8 mouse cellular contexts compared by ENCODE assay signal in the genomic region with DNA sequence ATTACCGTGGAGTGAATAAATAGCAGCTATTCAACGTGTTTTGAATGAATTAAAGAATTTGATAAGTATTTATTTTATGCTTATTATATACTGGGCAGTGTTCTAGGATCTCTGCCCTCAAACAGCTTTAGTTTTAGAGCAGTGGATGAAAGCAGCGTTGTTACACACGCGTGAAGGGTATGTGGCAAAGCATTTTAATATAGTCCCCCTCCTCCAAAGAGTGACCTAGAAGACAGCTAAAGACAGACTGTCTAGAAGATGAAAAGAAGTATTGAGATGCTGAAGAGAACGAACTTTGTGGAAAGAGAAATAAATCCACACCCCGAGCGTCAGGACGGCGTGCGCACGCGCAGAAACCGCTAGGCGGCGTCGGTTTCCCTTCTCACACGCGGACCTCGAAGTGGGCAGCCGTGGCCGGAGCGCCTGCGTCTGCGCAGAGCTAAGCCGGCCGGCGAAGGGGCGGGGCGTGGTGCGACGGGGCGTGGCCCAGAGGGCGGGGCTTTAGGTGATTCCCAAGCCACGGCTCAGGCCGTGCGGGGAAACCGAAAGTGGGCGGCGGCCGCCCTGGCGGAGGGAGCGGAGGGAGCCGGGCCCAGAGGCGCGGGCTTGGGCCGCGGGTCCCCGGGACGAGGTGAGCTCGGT. TPM values are rescaled to one million over a fixed set of nuclear protein-coding genes. Genes with fewer than 3 reads are reported as not detected.
DNase-seq lines count a peak whose midpoint lies in the region; ATAC-seq and TF ChIP-seq lines count a peak whose summit lies in the region.

No protein-coding gene starts in this region.

- H3K79me2 ChIP-seq in CH12.LX (replicated peaks; ENCODE audit: control insufficient read depth, extremely low read depth, insufficient read depth, poor library complexity, severe bottlenecking), result no peaks in the 10 kb centered on the region

- peak; percentile 51 for TF ChIP-seq RAD21 in CH12.LX (IDR thresholded peaks at IDR 0.05; ENCODE audit: low read depth, low read length)

- H3K27ac ChIP-seq in CH12.LX (ENCODE audit: insufficient read depth, low read depth), result no peak overlapping the region
- no peak overlapping the region for H3K27ac ChIP-seq in forebrain, embryonic 12.5 days
- peak overlapping the region; percentile 83 for H3K27ac ChIP-seq in heart, postnatal 0 days (ENCODE audit: low read depth)
- H3K27ac ChIP-seq in liver, postnatal 0 days (ENCODE audit: low read depth), result peak overlapping the region; percentile 90
- H3K27ac ChIP-seq in neural tube, embryonic 14.5 days (ENCODE audit: low read depth, low read length), result no peak overlapping the region; the same call in 1 of the 2 replicates

- H3K4me1 ChIP-seq in CH12.LX (ENCODE audit: control insufficient read depth in 1 of 2, insufficient read depth in 2 of 2), result peaks cover 0 to 24% of the 10 kb centered on the region in 2 experiments; a peak in 3 of 4 replicates
- peaks cover 29% of the 10 kb centered on the region for H3K4me1 ChIP-seq in forebrain, embryonic 12.5 days
- H3K4me1 ChIP-seq in heart, postnatal 0 days (ENCODE audit: control insufficient read depth, insufficient read depth), result peaks cover 14% of the 10 kb centered on the region; the same call in 1 of the 2 replicates
- H3K4me1 ChIP-seq in liver, postnatal 0 days (ENCODE audit: insufficient read depth), result peaks cover 53% of the 10 kb centered on the region
- no peaks in the 10 kb centered on the region for H3K4me1 ChIP-seq in neural tube, embryonic 14.5 days (ENCODE audit: control insufficient read depth, insufficient read depth, low read length)

- peak; percentile 33 to 78; a peak in 3 of 4 replicates for TF ChIP-seq CTCF in CH12.LX (conservative IDR thresholded peaks at IDR 0.05 in 1 of 2, IDR thresholded peaks at IDR 0.05 in 1 of 2; ENCODE audit: low read depth in 2 of 2, low read length in 2 of 2)
- TF ChIP-seq CTCF in heart, postnatal 0 days (IDR thresholded peaks at IDR 0.05; ENCODE audit: low read depth), result peak; percentile 77
- TF ChIP-seq CTCF in liver, postnatal 0 days (IDR thresholded peaks at IDR 0.05; ENCODE audit: low read depth), result peak; percentile 91

- H3K4me3 ChIP-seq in CH12.LX (replicated peaks in 1 of 3; ENCODE audit: low read depth in 2 of 3, low read length in 2 of 3, poor library complexity in 1 of 3), result peak overlapping the region; percentile 32 to 76 (median 76)
- H3K4me3 ChIP-seq in forebrain, embryonic 12.5 days (replicated peaks), result peak overlapping the region; percentile 87
- H3K4me3 ChIP-seq in heart, postnatal 0 days (ENCODE audit: low read depth, low read length), result peak overlapping the region; percentile 94
- peak overlapping the region; percentile 92 for H3K4me3 ChIP-seq in liver, postnatal 0 days (ENCODE audit: low read depth, low read length)
- peak overlapping the region; percentile 78 for H3K4me3 ChIP-seq in neural tube, embryonic 14.5 days (ENCODE audit: low read depth, low read length)

- peak overlapping the region; percentile 86 for H3K4me2 ChIP-seq in CH12.LX (ENCODE audit: insufficient read depth, low read depth, poor library complexity, severe bottlenecking)
- peak overlapping the region; percentile 72 for H3K4me2 ChIP-seq in forebrain, embryonic 12.5 days
- peak overlapping the region; percentile 88 for H3K4me2 ChIP-seq in heart, postnatal 0 days (ENCODE audit: low read depth, low read length)
- peak overlapping the region; percentile 94 for H3K4me2 ChIP-seq in liver, postnatal 0 days (ENCODE audit: low read depth, low read length)
- H3K4me2 ChIP-seq in neural tube, embryonic 14.5 days (ENCODE audit: low read depth, low read length), result peak overlapping the region; percentile 70

- TF ChIP-seq POLR2A in CH12.LX (IDR thresholded peaks at IDR 0.05; ENCODE audit: low read depth, low read length), result no peak

- no peak for TF ChIP-seq EP300 in CH12.LX (IDR thresholded peaks at IDR 0.05; ENCODE audit: low read length)
- no peak for TF ChIP-seq EP300 in heart, postnatal 0 days (IDR thresholded peaks at IDR 0.05; ENCODE audit: low read depth)
- no peak for TF ChIP-seq EP300 in liver, postnatal 0 days (IDR thresholded peaks at IDR 0.05; ENCODE audit: low read depth)

- ATAC-seq in forebrain, embryonic 12.5 days (ENCODE audit: low FRiP score), result peak; percentile 97
- ATAC-seq in heart, postnatal 0 days (ENCODE audit: insufficient read depth, low read depth), result peak; percentile 99
- peak; percentile 96 for ATAC-seq in liver, postnatal 0 days
- ATAC-seq in neural tube, embryonic 14.5 days (ENCODE audit: low read depth), result peak; percentile 99

- 3% methylated on average over 51 of the region's 51 CpGs for WGBS in forebrain, embryonic 12.5 days
- WGBS in heart, postnatal 0 days, result 2% methylated on average over 46 of the region's 51 CpGs
- WGBS in liver, postnatal 0 days (ENCODE audit: insufficient replicate concordance), result 2% methylated on average over 49 of the region's 51 CpGs
- 2% methylated on average over 51 of the region's 51 CpGs for WGBS in neural tube, embryonic 14.5 days

- H3K27me3 ChIP-seq in CH12.LX (replicated peaks), result peaks cover 33% of the 10 kb centered on the region
- H3K27me3 ChIP-seq in forebrain, embryonic 12.5 days, result peaks cover 23% of the 10 kb centered on the region
- H3K27me3 ChIP-seq in heart, postnatal 0 days (ENCODE audit: control insufficient read depth, insufficient read depth, low read length), result no peaks in the 10 kb centered on the region
- H3K27me3 ChIP-seq in liver, postnatal 0 days (ENCODE audit: insufficient read depth, low read length), result no peaks in the 10 kb centered on the region
- H3K27me3 ChIP-seq in neural tube, embryonic 14.5 days (ENCODE audit: control insufficient read depth, insufficient read depth, low read length), result no peaks in the 10 kb centered on the region

- in situ Hi-C loops in CH12.LX (cut with MboI; ENCODE audit: low pct_ligation_motif_present, low pct_unique_long_range_greater_than_20kb, low sequenced_read_pairs), result no loop called here

- no peaks in the 10 kb centered on the region for H3K36me3 ChIP-seq in CH12.LX (replicated peaks in 1 of 2; ENCODE audit: control insufficient read depth in 1 of 2, insufficient read depth in 1 of 2, low read length in 1 of 2)
- no peaks in the 10 kb centered on the region for H3K36me3 ChIP-seq in forebrain, embryonic 12.5 days (replicated peaks)
- no peaks in the 10 kb centered on the region for H3K36me3 ChIP-seq in heart, postnatal 0 days (replicated peaks; ENCODE audit: control insufficient read depth, insufficient read depth, low read length)
- H3K36me3 ChIP-seq in liver, postnatal 0 days (replicated peaks; ENCODE audit: insufficient read depth, low read length), result no peaks in the 10 kb centered on the region
- H3K36me3 ChIP-seq in neural tube, embryonic 14.5 days (ENCODE audit: control insufficient read depth, insufficient read depth, low read length), result no peaks in the 10 kb centered on the region

- dilution Hi-C loops in CH12.LX (cut with MboI; ENCODE audit: extremely low pct_ligation_motif_present, extremely low pct_unique_long_range_greater_than_20kb, low sequenced_read_pairs), result no loop called here

- H3K9me3 ChIP-seq in CH12.LX (replicated peaks; ENCODE audit: low read length), result no peaks in the 10 kb centered on the region
- H3K9me3 ChIP-seq in forebrain, embryonic 12.5 days, result no peaks in the 10 kb centered on the region
- no peaks in the 10 kb centered on the region for H3K9me3 ChIP-seq in heart, postnatal 0 days (replicated peaks; ENCODE audit: control insufficient read depth, low read length)
- no peaks in the 10 kb centered on the region for H3K9me3 ChIP-seq in liver, postnatal 0 days (ENCODE audit: low read length)
- no peaks in the 10 kb centered on the region for H3K9me3 ChIP-seq in neural tube, embryonic 14.5 days (ENCODE audit: control insufficient read depth, low read length)

- DNase-seq in CH12.LX (ENCODE audit: extremely low read depth), result peak; percentile 78
- peak; percentile 69 for DNase-seq in c-Kit-positive CD71-positive TER-119-negative erythroid progenitor cells, embryonic 14.5 days (ENCODE audit: low read depth)
- peak; percentile 90 for DNase-seq in heart, postnatal 0 days (ENCODE audit: low spot score)
- DNase-seq in kidney, postnatal 4 days, result peak; percentile 100
- DNase-seq in liver, postnatal 0 days, result peak; percentile 99
- DNase-seq in testis, postnatal 10 days (ENCODE audit: low spot score), result peak; percentile 100

- H3K9ac ChIP-seq in CH12.LX (ENCODE audit: insufficient read depth, low read depth), result 0 out of 2 replicates have a peak overlapping the region, but pooled peaks have one; percentile 23
- peak overlapping the region; percentile 65 for H3K9ac ChIP-seq in forebrain, embryonic 12.5 days
- peak overlapping the region; percentile 92 for H3K9ac ChIP-seq in heart, postnatal 0 days (replicated peaks; ENCODE audit: low read depth, low read length)
- H3K9ac ChIP-seq in liver, postnatal 0 days (replicated peaks), result peak overlapping the region; percentile 93
- peak overlapping the region; percentile 78 for H3K9ac ChIP-seq in neural tube, embryonic 14.5 days (replicated peaks; ENCODE audit: low read depth, low read length)

TF ChIP-seq in CH12.LX, 34 proteins besides CTCF, POLR2A, EP300 and RAD21 (continues in another document):
- TF ChIP-seq MAZ (IDR thresholded peaks at IDR 0.05; ENCODE audit: low read depth, low read length) (no peak), TCF12 (IDR thresholded peaks at IDR 0.05; ENCODE audit: low read depth, low read length) (no peak; the same call in 1 of the 2 replicates), MXI1 (IDR thresholded peaks at IDR 0.05; ENCODE audit: low read depth, low read length) (0 out of 2 replicates have a peak, but pooled peaks have one; percentile 66), SIN3A (IDR thresholded peaks at IDR 0.05; ENCODE audit: low read length) (no peak), ZKSCAN1 (IDR thresholded peaks at IDR 0.05; ENCODE audit: borderline replicate concordance, low read depth, low read length) (no peak), ELF1 (IDR thresholded peaks at IDR 0.05; ENCODE audit: low read depth, low read length) (0 out of 2 replicates have a peak, but pooled peaks have one; percentile 11), RCOR1 (conservative IDR thresholded peaks at IDR 0.05; ENCODE audit: low read depth, low read length) (no peak), MEF2A (IDR thresholded peaks at IDR 0.05; ENCODE audit: borderline replicate concordance, low read depth, low read length) (no peak; the same call in 1 of the 2 replicates), HCFC1 (IDR thresholded peaks at IDR 0.05; ENCODE audit: low read depth, low read length) (peak; percentile 39), ZMIZ1 (IDR thresholded peaks at IDR 0.05; ENCODE audit: low read depth, low read length) (no peak)

RNA-seq across cellular contexts. Expression of a gene that starts 6.8 kb away (rescaled TPM):
- 0.67 and 1.6 TPM in 2 replicates for total RNA-seq in CH12.LX (2012; rRNA removed)
- total RNA-seq in CH12.LX (2014; rRNA removed), result 2.1 and 2.7 TPM in 2 replicates
- polyA plus RNA-seq in CH12.LX (2012; ENCODE audit: insufficient read length, low read depth), result 2.1 and 2.9 TPM in 2 replicates
- 12.2 and 14.3 TPM in 2 replicates for polyA plus RNA-seq in forebrain, embryonic 12.5 days (2016; fragmentation: Nextera tagmentation; extraction: Ambion mirVana)
- total RNA-seq in heart, postnatal 0 days (2014; rRNA removed; ENCODE audit: low replicate concordance), result 18.7 and 45.8 TPM in 2 replicates
- polyA plus RNA-seq in heart, postnatal 0 days (2015; fragmentation: Nextera tagmentation; extraction: Ambion mirVana), result 13.1 and 17.3 TPM in 2 replicates
- 15.4 and 15.8 TPM in 2 replicates for polyA plus RNA-seq in liver, postnatal 0 days (2015; fragmentation: Nextera tagmentation; extraction: Ambion mirVana)
- 30.1 and 32.4 TPM in 2 replicates for polyA plus RNA-seq in neural tube, embryonic 14.5 days (2014; fragmentation: Nextera tagmentation; extraction: Ambion mirVana)

Comparison
In these comparisons a context has a peak if more than half of its experiments do, and no peak if none do; other contexts are left out.
1. H3K27ac ChIP-seq: peak in heart, postnatal 0 days (single experiment) and liver, postnatal 0 days (single experiment); none in CH12.LX (single experiment), forebrain, embryonic 12.5 days (single experiment) and neural tube, embryonic 14.5 days (single experiment).
2. H3K9ac ChIP-seq: peak in every context shown above with its lines; median percentile 93 in liver, postnatal 0 days; 92 in heart, postnatal 0 days; 78 in neural tube, embryonic 14.5 days; 65 in forebrain, embryonic 12.5 days; 23 in CH12.LX.
3. Peak in every context shown above with its lines, with median percentiles within 50 percentile points of each other: DNase-seq, H3K4me2 ChIP-seq, H3K4me3 ChIP-seq, CTCF ChIP-seq and ATAC-seq.